Mouse (Mus musculus): ENCODE results near the gene Pnkp. TPM values are rescaled to one million over a fixed set of nuclear protein-coding genes. Genes with fewer than 3 reads are reported as not detected.

The Pnkp gene
- polyA plus RNA-seq, 1 experiment from 2014 or later: 28.0 TPM

- no peaks in the 10 kb centered on the region for H3K36me3 ChIP-seq (ENCODE audit: control insufficient read depth, insufficient read depth)
- H3K4me2 ChIP-seq (ENCODE audit: low read depth, low read length): peak overlapping the region; percentile 94
- H3K27me3 ChIP-seq (ENCODE audit: control insufficient read depth, insufficient read depth, low read length): no peaks in the 10 kb centered on the region
- ATAC-seq (replicated peaks; ENCODE audit: extremely low read depth, insufficient read depth, low FRiP score): no peak
- peak overlapping the region; percentile 94 for H3K27ac ChIP-seq (ENCODE audit: low read length)
- H3K4me3 ChIP-seq (ENCODE audit: low read length): peak overlapping the region; percentile 60
- H3K9ac ChIP-seq (ENCODE audit: low read length): peak overlapping the region; percentile 79
- peaks cover 39% of the 10 kb centered on the region for H3K4me1 ChIP-seq (ENCODE audit: control insufficient read depth, insufficient read depth, low read length)
- H3K9me3 ChIP-seq (replicated peaks; ENCODE audit: control insufficient read depth, low read length): no peaks in the 10 kb centered on the region
- 30% methylated on average over 26 of the region's 26 CpGs for WGBS
These were observed 3.2 kb upstream of the Pnkp start for GRCm38 (mm10) chr7:44853596-44854355.

DNA sequence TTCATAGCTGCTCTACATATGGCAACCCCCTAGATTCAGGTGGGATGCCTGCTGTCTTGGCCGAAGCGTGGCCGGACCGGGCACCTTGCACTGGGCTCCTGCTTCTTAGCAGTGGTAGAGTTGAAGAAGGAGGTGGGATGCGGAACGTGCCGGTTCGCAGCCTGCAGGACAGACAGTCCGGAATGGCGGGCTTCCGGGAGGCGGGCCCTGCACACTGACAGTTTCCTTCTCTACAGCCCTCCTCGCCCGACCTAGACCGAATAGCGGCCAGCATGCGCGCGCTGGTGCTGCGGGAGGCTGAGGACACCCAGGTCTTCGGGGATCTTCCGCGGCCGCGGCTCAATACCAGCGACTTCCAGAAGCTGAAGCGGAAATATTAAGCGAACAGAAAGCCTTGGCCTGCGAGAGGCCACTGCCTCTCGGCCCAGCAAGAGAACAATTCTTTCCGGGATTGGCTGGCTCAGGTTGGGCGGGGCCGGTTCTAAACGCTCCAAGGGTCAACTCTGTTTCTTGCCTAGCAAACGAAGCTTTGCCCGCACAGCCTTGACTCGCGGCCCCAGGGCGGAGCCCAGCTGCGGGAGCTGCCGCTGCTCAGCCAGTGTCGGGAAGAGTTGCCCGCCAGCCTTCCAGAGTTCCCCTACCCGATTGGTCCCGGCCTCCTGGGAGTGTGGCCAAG is 2.4 kb upstream of the Pnkp start:
- Histone ChIP-seq H3K9ac (ENCODE audit: low read length) (peak overlapping the region; percentile 79), H3K36me3 (ENCODE audit: control insufficient read depth, insufficient read depth) (no peaks in the 10 kb centered on the region), H3K27ac (ENCODE audit: low read length) (peak overlapping the region; percentile 94), H3K9me3 (replicated peaks; ENCODE audit: control insufficient read depth, low read length) (no peaks in the 10 kb centered on the region), H3K27me3 (ENCODE audit: control insufficient read depth, insufficient read depth, low read length) (no peaks in the 10 kb centered on the region), H3K4me1 (ENCODE audit: control insufficient read depth, insufficient read depth, low read length) (peaks cover 39% of the 10 kb centered on the region), H3K4me2 (ENCODE audit: low read depth, low read length) (peak overlapping the region; percentile 94), H3K4me3 (ENCODE audit: low read length) (peak overlapping the region; percentile 60)
- peak; percentile 58 for ATAC-seq (replicated peaks; ENCODE audit: extremely low read depth, insufficient read depth, low FRiP score)
- under 1% methylated on average over 45 of the region's 45 CpGs for WGBS

- H3K36me3 ChIP-seq (ENCODE audit: control insufficient read depth, insufficient read depth): no peaks in the 10 kb centered on the region
- H3K27ac ChIP-seq (ENCODE audit: low read length): peak overlapping the region; percentile 94
- 0 out of 2 replicates have a peak, but pooled peaks have one; percentile 0 for ATAC-seq (replicated peaks; ENCODE audit: extremely low read depth, insufficient read depth, low FRiP score)
- peak overlapping the region; percentile 94 for H3K4me2 ChIP-seq (ENCODE audit: low read depth, low read length)
- H3K9me3 ChIP-seq (replicated peaks; ENCODE audit: control insufficient read depth, low read length): no peaks in the 10 kb centered on the region
- H3K27me3 ChIP-seq (ENCODE audit: control insufficient read depth, insufficient read depth, low read length): no peaks in the 10 kb centered on the region
- peaks cover 39% of the 10 kb centered on the region for H3K4me1 ChIP-seq (ENCODE audit: control insufficient read depth, insufficient read depth, low read length)
- WGBS: 39% methylated on average over 10 of the region's 10 CpGs
- H3K9ac ChIP-seq (ENCODE audit: low read length): peak overlapping the region; percentile 79
- H3K4me3 ChIP-seq (ENCODE audit: low read length): peak overlapping the region; percentile 60
These were observed 1.9 kb upstream of the Pnkp start for GRCm38 (mm10) chr7:44855036-44855435.

GRCm38 (mm10) chr7:44856265-44856916 is 548 bp upstream of the Pnkp start:
- Histone ChIP-seq H3K27ac (ENCODE audit: low read length) (peak overlapping the region; percentile 82), H3K4me1 (ENCODE audit: control insufficient read depth, insufficient read depth, low read length) (peaks cover 30% of the 10 kb centered on the region)

DNA sequence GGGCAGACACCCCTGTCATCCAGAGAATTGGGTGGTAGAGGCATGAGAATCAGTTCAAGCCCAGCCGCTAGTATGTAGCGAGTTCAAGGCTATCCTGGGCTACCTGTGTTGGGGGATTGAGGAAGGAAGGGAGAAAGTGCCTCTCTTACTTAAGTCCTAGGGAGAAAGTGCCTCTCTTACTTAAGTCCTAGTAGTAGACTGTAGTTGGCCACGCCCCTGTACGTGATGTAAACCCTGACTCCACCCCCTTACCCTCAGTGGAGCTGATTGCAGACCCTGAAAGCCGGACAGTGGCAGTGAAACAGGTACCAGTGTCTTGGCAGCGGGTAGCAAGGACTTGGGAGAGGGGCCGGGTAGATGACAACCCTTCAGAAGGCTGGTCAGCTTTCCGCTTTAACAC is 966 bp downstream of the Pnkp start:
- Histone ChIP-seq H3K9ac (ENCODE audit: low read length) (peak overlapping the region; percentile 83), H3K36me3 (ENCODE audit: control insufficient read depth, insufficient read depth) (peaks cover 9% of the 10 kb centered on the region), H3K4me1 (ENCODE audit: control insufficient read depth, insufficient read depth, low read length) (peaks cover 24% of the 10 kb centered on the region), H3K4me2 (ENCODE audit: low read depth, low read length) (peak overlapping the region; percentile 75), H3K4me3 (ENCODE audit: low read length) (peak overlapping the region; percentile 63), H3K27me3 (ENCODE audit: control insufficient read depth, insufficient read depth, low read length) (no peaks in the 10 kb centered on the region), H3K9me3 (replicated peaks; ENCODE audit: control insufficient read depth, low read length) (no peaks in the 10 kb centered on the region), H3K27ac (ENCODE audit: low read length) (no peak overlapping the region)
- ATAC-seq (replicated peaks; ENCODE audit: extremely low read depth, insufficient read depth, low FRiP score): no peak
- WGBS: 26% methylated on average over 8 of the region's 8 CpGs

More at GRCm38 (mm10) chr7:44856265-44856916, 548 bp upstream of the Pnkp start:
- H3K9me3 ChIP-seq (replicated peaks; ENCODE audit: control insufficient read depth, low read length): no peaks in the 10 kb centered on the region
- H3K36me3 ChIP-seq (ENCODE audit: control insufficient read depth, insufficient read depth): no peaks in the 10 kb centered on the region
- WGBS: 54% methylated on average over 9 of the region's 9 CpGs
- no peak for ATAC-seq (replicated peaks; ENCODE audit: extremely low read depth, insufficient read depth, low FRiP score)
- peak overlapping the region; percentile 83 for H3K9ac ChIP-seq (ENCODE audit: low read length)
- H3K4me2 ChIP-seq (ENCODE audit: low read depth, low read length): peak overlapping the region; percentile 75
- no peaks in the 10 kb centered on the region for H3K27me3 ChIP-seq (ENCODE audit: control insufficient read depth, insufficient read depth, low read length)
- H3K4me3 ChIP-seq (ENCODE audit: low read length): peak overlapping the region; percentile 63

DNA sequence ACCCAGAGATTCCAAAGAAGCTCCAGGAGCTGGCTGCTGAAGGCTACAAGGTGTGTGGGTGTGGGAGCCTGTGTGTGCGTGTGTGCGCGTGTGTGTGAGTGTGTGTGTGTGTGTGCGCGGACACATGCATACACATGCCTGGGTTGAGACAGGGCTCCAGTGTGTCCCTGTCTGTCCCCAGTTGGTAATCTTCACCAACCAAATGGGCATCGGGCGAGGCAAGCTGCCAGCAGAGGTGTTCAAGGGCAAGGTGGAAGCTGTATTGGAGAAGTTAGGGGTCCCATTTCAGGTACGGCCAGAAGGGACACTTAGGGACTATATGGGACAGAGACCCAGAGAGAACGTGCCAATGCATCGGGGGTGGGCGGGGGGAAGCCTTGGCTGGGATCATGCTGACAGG is 3.0 kb downstream of the Pnkp start:
- H3K4me1 ChIP-seq (ENCODE audit: control insufficient read depth, insufficient read depth, low read length): peaks cover 27% of the 10 kb centered on the region
- no peak overlapping the region for H3K9ac ChIP-seq (ENCODE audit: low read length)
- no peak overlapping the region for H3K4me3 ChIP-seq (ENCODE audit: low read length)
- no peak for ATAC-seq (replicated peaks; ENCODE audit: extremely low read depth, insufficient read depth, low FRiP score)
- 89% methylated on average over 11 of the region's 11 CpGs for WGBS
- peaks cover 26% of the 10 kb centered on the region for H3K36me3 ChIP-seq (ENCODE audit: control insufficient read depth, insufficient read depth)
- no peaks in the 10 kb centered on the region for H3K27me3 ChIP-seq (ENCODE audit: control insufficient read depth, insufficient read depth, low read length)
- H3K27ac ChIP-seq (ENCODE audit: low read length): no peak overlapping the region
- H3K9me3 ChIP-seq (replicated peaks; ENCODE audit: control insufficient read depth, low read length): no peaks in the 10 kb centered on the region
- no peak overlapping the region for H3K4me2 ChIP-seq (ENCODE audit: low read depth, low read length)

DNA sequence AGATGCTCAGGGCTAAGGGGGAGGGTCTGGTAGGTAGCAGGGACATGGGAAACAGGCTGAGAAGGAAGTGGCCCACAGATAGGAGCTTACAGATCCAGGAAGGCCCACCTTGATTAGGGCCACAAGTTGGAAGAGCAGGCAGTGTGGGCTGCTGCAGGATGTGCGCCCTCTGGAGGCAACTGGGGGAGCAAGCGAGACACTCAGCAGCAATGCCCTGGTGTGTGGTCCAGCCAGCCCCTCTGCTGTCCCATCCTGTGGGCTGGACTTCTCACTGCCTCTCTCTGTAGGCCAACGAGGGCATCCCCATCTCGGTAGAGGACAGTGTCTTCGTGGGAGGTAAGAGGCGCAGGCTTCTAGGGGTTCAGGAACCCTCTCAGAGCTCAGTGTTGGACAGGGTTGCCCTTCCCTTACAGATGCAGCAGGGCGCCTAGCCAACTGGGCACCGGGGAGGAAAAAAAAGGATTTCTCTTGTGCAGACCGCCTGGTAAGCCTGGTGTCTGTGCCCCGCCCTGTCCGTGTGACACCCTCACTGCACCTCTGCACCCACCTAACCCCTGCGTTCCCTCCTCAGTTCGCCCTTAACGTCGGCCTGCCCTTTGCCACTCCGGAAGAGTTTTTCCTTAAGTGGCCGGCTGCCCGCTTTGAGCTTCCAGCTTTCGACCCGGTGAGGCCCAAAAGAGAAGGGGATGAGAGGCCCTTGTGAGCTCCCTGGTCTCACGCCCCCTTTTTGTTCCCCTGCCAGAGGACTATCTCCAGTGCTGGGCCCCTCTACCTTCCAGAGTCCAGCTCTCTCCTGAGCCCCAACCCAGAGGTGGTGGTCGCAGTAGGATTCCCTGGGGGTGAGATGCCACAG is 3.9 kb downstream of the Pnkp start:
- no peak overlapping the region for H3K4me2 ChIP-seq (ENCODE audit: low read depth, low read length)
- no peak overlapping the region for H3K27ac ChIP-seq (ENCODE audit: low read length)
- H3K4me1 ChIP-seq (ENCODE audit: control insufficient read depth, insufficient read depth, low read length): peaks cover 30% of the 10 kb centered on the region
- ATAC-seq (replicated peaks; ENCODE audit: extremely low read depth, insufficient read depth, low FRiP score): 0 out of 2 replicates have a peak, but pooled peaks have one; percentile 15
- no peaks in the 10 kb centered on the region for H3K27me3 ChIP-seq (ENCODE audit: control insufficient read depth, insufficient read depth, low read length)
- peaks cover 26% of the 10 kb centered on the region for H3K36me3 ChIP-seq (ENCODE audit: control insufficient read depth, insufficient read depth)
- H3K4me3 ChIP-seq (ENCODE audit: low read length): no peak overlapping the region
- WGBS: 53% methylated on average over 22 of the region's 22 CpGs
- no peaks in the 10 kb centered on the region for H3K9me3 ChIP-seq (replicated peaks; ENCODE audit: control insufficient read depth, low read length)
- no peak overlapping the region for H3K9ac ChIP-seq (ENCODE audit: low read length)

DNA sequence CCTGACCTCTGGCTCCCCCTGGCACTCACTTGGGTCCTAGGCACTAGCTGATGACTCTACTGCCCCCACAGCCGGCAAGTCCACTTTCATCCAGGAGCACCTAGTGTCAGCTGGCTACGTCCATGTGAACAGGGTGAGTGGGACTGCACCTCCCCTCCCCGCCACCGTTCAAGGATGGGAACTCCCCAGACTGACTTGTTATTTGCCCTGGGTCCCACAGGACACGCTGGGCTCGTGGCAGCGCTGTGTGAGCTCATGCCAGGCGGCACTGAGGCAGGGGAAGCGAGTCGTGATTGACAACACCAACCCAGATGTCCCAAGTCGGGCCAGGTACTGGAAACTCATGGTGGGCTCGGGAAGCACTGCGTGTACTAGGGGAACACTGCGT is 4.5 kb downstream of the Pnkp start:
- Histone ChIP-seq H3K27ac (ENCODE audit: low read length) (no peak overlapping the region), H3K9ac (ENCODE audit: low read length) (no peak overlapping the region), H3K4me2 (ENCODE audit: low read depth, low read length) (no peak overlapping the region), H3K4me1 (ENCODE audit: control insufficient read depth, insufficient read depth, low read length) (peaks cover 31% of the 10 kb centered on the region), H3K9me3 (replicated peaks; ENCODE audit: control insufficient read depth, low read length) (no peaks in the 10 kb centered on the region), H3K4me3 (ENCODE audit: low read length) (no peak overlapping the region), H3K36me3 (ENCODE audit: control insufficient read depth, insufficient read depth) (peaks cover 26% of the 10 kb centered on the region), H3K27me3 (ENCODE audit: control insufficient read depth, insufficient read depth, low read length) (no peaks in the 10 kb centered on the region)
- 82% methylated on average over 14 of the region's 14 CpGs for WGBS
- no peak for ATAC-seq (replicated peaks; ENCODE audit: extremely low read depth, insufficient read depth, low FRiP score)

Data from heart, embryonic 16.5 days (tissue).